Mouse (Mus musculus) ovary, postnatal 36 days (tissue): ENCODE results near the gene Orai1.
"Not testable (repeated sequence)": the region's sequence is repeated elsewhere in the genome, so short reads cannot be mapped to it uniquely, and the experiment has no call there.

Experiments used
- DNase-seq: peaks from one replicate; pipeline ENCODE4 v3.0.0; 2022; ENCODE audit warnings: low spot score, mixed read lengths

Orai1 gene

GRCm38 (mm10) chr5:123031312-123031711 is 16.4 kb downstream of the Orai1 start:
- DNase-seq: no peak

- DNase-seq: no peak
These were observed 18.8 kb downstream of the Orai1 start for GRCm38 (mm10) chr5:123033646-123034160.

- DNase-seq: no peak
These were observed 20.2 kb downstream of the Orai1 start for GRCm38 (mm10) chr5:123035089-123035488.

- no peak for DNase-seq
These were observed 20.7 kb downstream of the Orai1 start for GRCm38 (mm10) chr5:123035564-123035963.

- no peak for DNase-seq
These were observed 23.2 kb downstream of the Orai1 start for GRCm38 (mm10) chr5:123038115-123038514.

GRCm38 (mm10) chr5:123039120-123039752 is 24.4 kb downstream of the Orai1 start:
- DNase-seq: peak; percentile 75

- DNase-seq: no peak
These were observed 25.9 kb downstream of the Orai1 start for GRCm38 (mm10) chr5:123040796-123041195.

- DNase-seq: no peak
These were observed 29.0 kb downstream of the Orai1 start for GRCm38 (mm10) chr5:123043856-123044255.

GRCm38 (mm10) chr5:123045561-123046295 is 30.9 kb downstream of the Orai1 start:
- peak; percentile 47 for DNase-seq

GRCm38 (mm10) chr5:123046916-123047315 is 32.0 kb downstream of the Orai1 start, which contains the start of gene Morn3:
Gene Morn3, minus strand, starts transcription at chr5:123047016.
- no peak for DNase-seq

- no peak for DNase-seq
These were observed 34.4 kb downstream of the Orai1 start for GRCm38 (mm10) chr5:123049271-123049670.

- no peak for DNase-seq
These were observed 36.0 kb downstream of the Orai1 start for GRCm38 (mm10) chr5:123050918-123051317.

GRCm38 (mm10) chr5:123051736-123052135 is 36.9 kb downstream of the Orai1 start:
- DNase-seq: no peak

- peak; percentile 98 for DNase-seq
These were observed 42.7 kb downstream of the Orai1 start for GRCm38 (mm10) chr5:123057366-123058250.

GRCm38 (mm10) chr5:123058251-123059102 is 43.6 kb downstream of the Orai1 start:
- no peak for DNase-seq

GRCm38 (mm10) chr5:123059757-123060520 is 45.1 kb downstream of the Orai1 start:
- DNase-seq: no peak

GRCm38 (mm10) chr5:123060706-123061401 is 46.0 kb downstream of the Orai1 start:
- DNase-seq: no peak

- DNase-seq: not testable (repeated sequence)
These were observed 46.5 kb downstream of the Orai1 start for GRCm38 (mm10) chr5:123061402-123061749.

GRCm38 (mm10) chr5:123063141-123063540 is 48.3 kb downstream of the Orai1 start:
- DNase-seq: no peak

- DNase-seq: peak; percentile 12
These were observed 49.3 kb downstream of the Orai1 start for GRCm38 (mm10) chr5:123064207-123064606.
